Mouse (Mus musculus) neural tube, embryonic 14.5 days (tissue): ENCODE measurements around the gene Ftl1. TPM values are rescaled to one million over a fixed set of nuclear protein-coding genes. Genes with fewer than 3 reads are reported as not detected.
"Not testable (repeated sequence)": the region's sequence is repeated elsewhere in the genome, so short reads cannot be mapped to it uniquely, and the experiment has no call there.

ENCODE experiments used
- ATAC-seq: fragments of 200-750 bp; cut with Nextera tagmentation; 2 replicates; pipeline ENCODE4 v1.8.0; 2017; ENCODE audit warnings: low read depth, mild to moderate bottlenecking, moderate TSS enrichment, moderate library complexity
- H3K27ac ChIP-seq: fragments of 300-500 bp; sonication (generic); 2 replicates; pipeline ENCODE4 v1.5.1; 2014; ENCODE audit warnings: low read depth, mild to moderate bottlenecking, control low read depth, low read length, moderate library complexity, mixed read lengths
- H3K27me3 ChIP-seq: fragments of 300-500 bp; sonication (generic); 2 replicates; pipeline ENCODE4 v1.6.1; 2014; ENCODE audit warnings: low read length; ENCODE audit not compliant: control insufficient read depth, insufficient read depth
- H3K36me3 ChIP-seq: fragments of 300-500 bp; sonication (generic); 2 replicates; pipeline ENCODE4 v1.6.1; 2014; ENCODE audit warnings: low read length, mixed read lengths; ENCODE audit not compliant: control insufficient read depth, insufficient read depth
- H3K4me1 ChIP-seq: fragments of 300-500 bp; sonication (generic); 2 replicates; pipeline ENCODE4 v1.6.1; 2014; ENCODE audit warnings: low read length; ENCODE audit not compliant: control insufficient read depth, insufficient read depth
- H3K4me2 ChIP-seq: fragments of 300-500 bp; sonication (generic); 2 replicates; pipeline ENCODE4 v1.6.1; 2014; ENCODE audit warnings: mild to moderate bottlenecking, low read depth, low read length, control low read depth
- H3K4me3 ChIP-seq: fragments of 300-500 bp; sonication (generic); 2 replicates; pipeline ENCODE4 v1.5.1; 2014; ENCODE audit warnings: low read depth, low read length, control low read depth, mixed read lengths
- H3K9ac ChIP-seq: fragments of 300-500 bp; sonication (generic); replicated peaks from 2 replicates; pipeline ENCODE4 v1.6.1; 2014; ENCODE audit warnings: low read depth, mild to moderate bottlenecking, control low read depth, low read length, mixed read lengths
- H3K9me3 ChIP-seq: fragments of 300-500 bp; sonication (generic); 2 replicates; pipeline ENCODE4 v1.6.1; 2016; ENCODE audit warnings: low read length; ENCODE audit not compliant: control insufficient read depth
- WGBS: fragments of 180-500 bp; shearing (Covaris S2); extraction: QIAGEN DNeasy Blood & Tissue Kit; methylation state at CpG from one replicate; pipeline ENCODE4 v1.1.7; 2014; 5-methylcytosine and 5-hydroxymethylcytosine counted together
- polyA plus RNA-seq: library from polyadenylated mRNA; unstranded; fragments of >200 nt; fragmentation: Nextera tagmentation; extraction: Ambion mirVana; gene quantifications from 2 replicates; pipeline ENCODE4 v1.2.1, GENCODE M21; 2014

Gene Ftl1
- polyA plus RNA-seq, 1 experiment from 2014 or later: 5,088 TPM

- H3K9ac ChIP-seq: peak within 1 kb of the TSS; percentile 78
- peaks cover 13% of the 10 kb centered on the region for H3K4me1 ChIP-seq
- H3K27ac ChIP-seq: 0 out of 2 replicates have a peak within 1 kb of the TSS, but pooled peaks have one; percentile 60
- H3K36me3 ChIP-seq: peaks cover 15% of the 10 kb centered on the region; the same call in 1 of the 2 replicates
- H3K27me3 ChIP-seq: no peaks in the 10 kb centered on the region
- under 1% methylated on average over 58 of the region's 58 CpGs for WGBS
- no peaks in the 10 kb centered on the region for H3K9me3 ChIP-seq
- peak; percentile 73 for ATAC-seq
- H3K4me3 ChIP-seq: peak within 1 kb of the TSS; percentile 85
- peak within 1 kb of the TSS; percentile 89 for H3K4me2 ChIP-seq
Observed at GRCm38 (mm10) chr7:45466283-45467089, 6.8 kb upstream of the Ftl1 start, which contains the start of gene Bax. Gene Bax, minus strand, starts transcription at chr7:45466898.

- no peaks in the 10 kb centered on the region for H3K27me3 ChIP-seq
- peak overlapping the region; percentile 78 for H3K9ac ChIP-seq
- H3K4me3 ChIP-seq: peak overlapping the region; percentile 85
- H3K4me2 ChIP-seq: peak overlapping the region; percentile 89
- peaks cover 16% of the 10 kb centered on the region for H3K4me1 ChIP-seq
- H3K9me3 ChIP-seq: no peaks in the 10 kb centered on the region
- 84% methylated on average over 9 of the region's 9 CpGs for WGBS
- ATAC-seq: no peak
- no peak overlapping the region for H3K27ac ChIP-seq
- H3K36me3 ChIP-seq: peaks cover 15% of the 10 kb centered on the region; the same call in 1 of the 2 replicates
Observed at GRCm38 (mm10) chr7:45465549-45465948, 5.9 kb upstream of the Ftl1 start.

- no peak for ATAC-seq
- 96% methylated on average over 12 of the region's 12 CpGs for WGBS
- no peak overlapping the region for H3K4me3 ChIP-seq
Observed at GRCm38 (mm10) chr7:45465112-45465511, 5.4 kb upstream of the Ftl1 start.

GRCm38 (mm10) chr7:45463987-45464778 lies 4.5 kb upstream of the Ftl1 start:
- Histone ChIP-seq H3K27ac (no peak overlapping the region), H3K36me3 (peaks cover 15% of the 10 kb centered on the region; the same call in 1 of the 2 replicates), H3K4me1 (peaks cover 20% of the 10 kb centered on the region), H3K27me3 (no peaks in the 10 kb centered on the region), H3K9me3 (no peaks in the 10 kb centered on the region), H3K9ac (no peak overlapping the region), H3K4me3 (no peak overlapping the region), H3K4me2 (no peak overlapping the region)
- 98% methylated on average over 7 of the region's 7 CpGs for WGBS
- ATAC-seq: no peak

More at GRCm38 (mm10) chr7:45465112-45465511, 5.4 kb upstream of the Ftl1 start:
- no peak overlapping the region for H3K9ac ChIP-seq
- H3K27me3 ChIP-seq: no peaks in the 10 kb centered on the region
- peaks cover 19% of the 10 kb centered on the region for H3K4me1 ChIP-seq
- no peaks in the 10 kb centered on the region for H3K9me3 ChIP-seq
- no peak overlapping the region for H3K27ac ChIP-seq
- H3K36me3 ChIP-seq: peaks cover 15% of the 10 kb centered on the region; the same call in 1 of the 2 replicates
- H3K4me2 ChIP-seq: no peak overlapping the region

- peaks cover 24% of the 10 kb centered on the region for H3K4me1 ChIP-seq
- ATAC-seq, H3K9me3 ChIP-seq, H3K4me2 ChIP-seq, H3K27ac ChIP-seq, H3K9ac ChIP-seq, H3K27me3 ChIP-seq, H3K4me3 ChIP-seq: not testable (repeated sequence)
- H3K36me3 ChIP-seq: peaks cover 19% of the 10 kb centered on the region; the same call in 1 of the 2 replicates
- 82% methylated on average over 4 of the region's 4 CpGs for WGBS
Observed at GRCm38 (mm10) chr7:45462868-45463267, 3.2 kb upstream of the Ftl1 start.

GRCm38 (mm10) chr7:45462325-45462724 lies 2.6 kb upstream of the Ftl1 start:
- Histone ChIP-seq H3K9me3 (no peaks in the 10 kb centered on the region), H3K4me3 (no peak overlapping the region), H3K4me2 (no peak overlapping the region), H3K36me3 (peaks cover 24% of the 10 kb centered on the region), H3K27me3 (no peaks in the 10 kb centered on the region), H3K4me1 (peaks cover 29% of the 10 kb centered on the region), H3K27ac (no peak overlapping the region; the same call in 1 of the 2 replicates), H3K9ac (no peak overlapping the region)
- 91% methylated on average over 4 of the region's 4 CpGs for WGBS
- no peak for ATAC-seq

- Histone ChIP-seq H3K27ac (peak overlapping the region; percentile 4; the same call in 1 of the 2 replicates), H3K9me3 (no peaks in the 10 kb centered on the region), H3K9ac (no peak overlapping the region), H3K4me1 (peaks cover 35% of the 10 kb centered on the region), H3K4me2 (no peak overlapping the region), H3K36me3 (peaks cover 28% of the 10 kb centered on the region), H3K27me3 (no peaks in the 10 kb centered on the region), H3K4me3 (no peak overlapping the region)
- 71% methylated on average over 4 of the region's 4 CpGs for WGBS
- no peak for ATAC-seq
Observed at GRCm38 (mm10) chr7:45461781-45462180, 2.1 kb upstream of the Ftl1 start.

- Histone ChIP-seq H3K9ac (no peak overlapping the region), H3K4me2 (no peak overlapping the region), H3K9me3 (no peaks in the 10 kb centered on the region), H3K4me3 (no peak overlapping the region), H3K27me3 (no peaks in the 10 kb centered on the region), H3K27ac (no peak overlapping the region; the same call in 1 of the 2 replicates), H3K36me3 (peaks cover 28% of the 10 kb centered on the region), H3K4me1 (peaks cover 36% of the 10 kb centered on the region)
- ATAC-seq: no peak
- WGBS: 39% methylated on average over 5 of the region's 5 CpGs
Observed at GRCm38 (mm10) chr7:45461326-45461725, 1.6 kb upstream of the Ftl1 start.
